Mouse (Mus musculus) bone marrow, adult 2 months (tissue): ENCODE data around the gene Nabp1. TPM values are rescaled to one million over a fixed set of nuclear protein-coding genes. Genes with fewer than 3 reads are reported as not detected.

Experiments
- H3K27ac ChIP-seq: fragments of 200-500 bp; 2 replicates; pipeline ENCODE4 v1.5.1; 2012; ENCODE audit warnings: low read depth, mild to moderate bottlenecking, control low read depth, inconsistent platforms, low read length; ENCODE audit not compliant: control insufficient read depth, poor library complexity, insufficient read depth
- H3K4me1 ChIP-seq: fragments of 200-500 bp; 2 replicates; pipeline ENCODE4 v1.6.1; 2011; ENCODE audit warnings: low read length; ENCODE audit not compliant: control insufficient read depth, insufficient read depth
- H3K4me3 ChIP-seq: fragments of 200-500 bp; replicated peaks from 2 replicates; pipeline ENCODE3; 2011; ENCODE audit warnings: mild to moderate bottlenecking, low read depth, low read length, control low read depth; ENCODE audit not compliant: control insufficient read depth
- CTCF ChIP-seq: fragments of 200-500 bp; IDR thresholded peaks from 2 replicates; pipeline ENCODE4 v1.5.1; 2011; ENCODE audit warnings: low read length, control low read depth; ENCODE audit not compliant: control insufficient read depth, insufficient read depth
- POLR2A ChIP-seq: fragments of 200-500 bp; IDR thresholded peaks from 2 replicates; pipeline ENCODE4 v1.6.1; 2011; ENCODE audit warnings: low read depth, mild to moderate bottlenecking, control low read depth, low read length, borderline replicate concordance; ENCODE audit not compliant: control insufficient read depth
- WGBS: fragments of 180-500 bp; shearing (Covaris S2); methylation state at CpG from one replicate; pipeline ENCODE4 v1.1.7; 2018; 5-methylcytosine and 5-hydroxymethylcytosine counted together
- polyA plus RNA-seq: library from polyadenylated mRNA; stranded (reverse); fragments of >200 nt; gene quantifications from 2 replicates; pipeline ENCODE4 v1.2.4, GENCODE M21; 2011; ENCODE audit warnings: low replicate concordance; ENCODE audit not compliant: missing spikeins, insufficient read depth, insufficient read length

Gene Nabp1
- polyA plus RNA-seq, 1 experiment, result 9.8 TPM

- H3K4me3 ChIP-seq, result no peak overlapping the region
- no peak for TF ChIP-seq CTCF
- no peak for TF ChIP-seq POLR2A
- no peak overlapping the region for H3K27ac ChIP-seq
- 54% methylated on average over 7 of the region's 7 CpGs for WGBS
- H3K4me1 ChIP-seq, result no peaks in the 10 kb centered on the region; the same call in none of the 2 replicates
Observed at GRCm38 (mm10) chr1:51513059-51513713, 35.0 kb upstream of the Nabp1 start.

DNA sequence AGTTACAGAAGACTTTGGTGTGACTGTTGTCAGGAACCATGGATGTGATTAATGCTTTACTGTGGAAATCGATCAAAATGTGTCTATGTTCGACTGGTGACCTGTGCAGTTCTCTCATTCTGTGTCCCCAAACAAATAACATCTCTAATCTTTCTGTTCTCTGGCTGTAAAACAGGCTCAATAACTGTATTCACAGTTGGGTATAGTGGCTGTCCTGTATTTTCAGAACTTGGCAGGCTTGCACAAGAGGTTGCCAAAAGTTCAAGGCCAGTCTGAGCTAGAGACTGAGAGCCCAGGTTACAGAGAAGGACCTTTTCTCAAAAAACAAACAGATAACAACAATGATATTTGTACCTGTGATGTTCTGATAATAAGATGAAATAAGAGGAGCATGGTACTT lies 34.1 kb upstream of the Nabp1 start:
- Histone ChIP-seq H3K4me3 (no peak overlapping the region), H3K4me1 (no peaks in the 10 kb centered on the region; the same call in none of the 2 replicates), H3K27ac (no peak overlapping the region)
- 83% methylated on average over 2 of the region's 2 CpGs for WGBS
- TF ChIP-seq CTCF (no peak), POLR2A (no peak)

DNA sequence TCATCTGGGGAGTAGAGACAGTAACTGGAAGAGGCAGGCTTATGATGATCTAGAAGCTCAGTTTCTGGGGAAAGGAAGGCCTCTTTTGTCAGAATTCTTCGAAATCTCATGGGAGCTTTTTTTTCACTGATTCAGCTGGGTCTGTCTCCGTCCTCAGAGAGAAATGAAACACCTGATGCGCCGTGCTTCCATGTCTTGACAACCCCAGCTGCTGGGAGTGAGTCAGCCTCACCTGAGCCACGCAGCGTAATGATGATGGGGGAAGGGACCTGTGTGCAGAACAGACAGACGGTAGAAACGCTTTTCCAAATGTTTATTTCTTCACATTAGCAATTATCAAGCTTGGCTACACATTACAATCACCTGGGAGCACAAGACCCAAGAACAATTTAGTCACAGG lies 31.6 kb upstream of the Nabp1 start:
- no peak overlapping the region for H3K27ac ChIP-seq
- H3K4me3 ChIP-seq, result no peak overlapping the region
- no peaks in the 10 kb centered on the region; the same call in none of the 2 replicates for H3K4me1 ChIP-seq
- TF ChIP-seq CTCF (no peak), POLR2A (no peak)
- 78% methylated on average over 8 of the region's 8 CpGs for WGBS

GRCm38 (mm10) chr1:51509083-51509482 lies 30.9 kb upstream of the Nabp1 start:
- H3K27ac ChIP-seq, result no peak overlapping the region
- WGBS, result 9% methylated on average over 7 of the region's 7 CpGs
- TF ChIP-seq CTCF, result no peak
- TF ChIP-seq POLR2A, result no peak

GRCm38 (mm10) chr1:51508543-51508942 lies 30.3 kb upstream of the Nabp1 start:
- no peak overlapping the region for H3K27ac ChIP-seq
- WGBS, result 64% methylated on average over 3 of the region's 3 CpGs
- no peaks in the 10 kb centered on the region; the same call in 1 of the 2 replicates for H3K4me1 ChIP-seq
- no peak for TF ChIP-seq CTCF
- H3K4me3 ChIP-seq, result no peak overlapping the region

More at GRCm38 (mm10) chr1:51509083-51509482, 30.9 kb upstream of the Nabp1 start:
- no peaks in the 10 kb centered on the region; the same call in 1 of the 2 replicates for H3K4me1 ChIP-seq
- H3K4me3 ChIP-seq, result no peak overlapping the region

DNA sequence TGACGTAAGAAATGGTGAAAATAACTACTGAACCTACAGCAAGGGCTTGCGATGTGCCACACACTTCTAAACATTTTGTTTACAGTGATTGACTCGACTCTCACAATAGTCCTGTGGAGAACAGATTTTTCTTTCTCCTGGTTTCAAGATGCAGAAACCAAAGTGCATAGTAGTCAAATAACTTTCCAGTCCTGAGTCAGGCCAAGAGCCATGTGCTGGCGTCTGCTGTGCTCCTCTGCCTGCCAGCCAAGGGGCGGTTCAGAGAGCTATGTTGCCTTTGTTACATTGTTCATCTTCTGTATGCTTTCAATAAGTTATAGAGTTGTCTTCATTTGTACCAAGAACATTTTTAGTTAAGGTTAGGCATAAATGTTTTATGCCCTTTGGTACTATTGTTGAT lies 29.2 kb upstream of the Nabp1 start:
- Histone ChIP-seq H3K4me3 (no peak overlapping the region), H3K27ac (no peak overlapping the region), H3K4me1 (no peaks in the 10 kb centered on the region; the same call in 1 of the 2 replicates)
- TF ChIP-seq CTCF (no peak), POLR2A (no peak)
- 85% methylated on average over 5 of the region's 5 CpGs for WGBS

DNA sequence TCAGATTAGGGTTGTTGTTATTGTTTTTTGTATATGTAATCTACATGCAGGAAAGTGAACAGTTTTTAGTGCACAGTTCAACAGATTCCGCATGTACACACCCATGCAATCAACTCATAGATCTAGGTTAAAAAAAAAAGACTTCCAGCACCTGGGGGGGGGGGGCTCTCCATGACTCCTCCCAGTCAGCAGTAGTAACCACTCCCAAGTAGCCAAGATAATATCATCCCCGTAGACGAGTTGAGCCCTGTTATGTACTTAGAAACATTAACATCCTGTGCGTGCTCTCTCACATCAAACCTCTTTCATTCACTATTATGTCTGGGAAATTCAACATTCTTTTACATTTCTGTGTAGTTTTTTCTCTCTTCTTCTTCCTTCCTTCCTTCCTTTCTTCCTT lies 28.0 kb upstream of the Nabp1 start:
- peaks cover 1% of the 10 kb centered on the region; the same call in 1 of the 2 replicates for H3K4me1 ChIP-seq
- TF ChIP-seq CTCF (no peak), POLR2A (no peak)
- no peak overlapping the region for H3K27ac ChIP-seq
- 68% methylated on average over 4 of the region's 4 CpGs for WGBS
- H3K4me3 ChIP-seq, result no peak overlapping the region

- WGBS, result 49% methylated on average over 1 of the region's 1 CpGs
- Histone ChIP-seq H3K4me1 (peaks cover 1% of the 10 kb centered on the region; the same call in 1 of the 2 replicates), H3K27ac (no peak overlapping the region), H3K4me3 (no peak overlapping the region)
- TF ChIP-seq CTCF (no peak), POLR2A (no peak)
Observed at GRCm38 (mm10) chr1:51505632-51506031, 27.4 kb upstream of the Nabp1 start.
